Mouse (Mus musculus): ENCODE measurements around the gene Ros1.

Gene Ros1

DNA sequence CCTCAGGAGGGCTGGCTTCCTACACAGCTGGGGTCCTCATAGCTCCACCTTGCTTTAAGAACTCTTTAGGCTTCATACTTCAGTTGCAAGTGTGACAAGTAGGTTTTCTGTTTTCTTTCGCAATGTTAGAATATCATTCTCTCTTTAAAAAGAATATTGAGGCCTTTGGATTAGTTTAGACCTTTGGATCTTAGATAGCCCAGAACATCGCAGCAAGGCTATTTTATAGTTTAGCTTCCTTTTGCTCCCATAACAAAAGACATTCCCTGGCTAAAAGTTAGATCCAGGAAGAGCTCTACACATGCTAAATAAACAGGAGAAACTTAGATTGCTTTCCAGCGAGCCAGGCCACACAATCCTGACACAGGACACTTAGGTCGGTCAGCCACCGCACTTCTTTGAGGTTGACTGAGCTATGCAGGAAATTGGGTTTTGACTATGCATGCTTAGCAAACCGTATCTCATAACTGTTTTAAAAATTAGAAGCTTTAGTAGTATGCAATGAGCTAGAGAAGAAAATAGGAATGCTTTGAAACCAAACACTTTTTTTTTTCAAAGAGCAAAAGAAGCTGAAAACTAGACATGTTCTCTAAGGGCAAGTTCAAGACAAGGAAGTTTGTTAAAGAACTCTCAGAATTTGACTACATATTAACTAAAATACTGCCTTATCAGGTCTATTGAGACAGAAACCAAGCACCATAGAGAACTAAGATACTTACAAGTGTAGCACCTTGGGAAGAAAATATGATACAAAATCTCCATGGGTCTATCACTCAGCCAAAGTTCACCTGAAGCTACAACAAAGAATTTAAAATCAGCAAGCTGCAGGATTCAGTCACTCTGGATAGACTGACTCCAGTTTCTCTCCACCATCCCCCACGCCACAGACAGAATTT lies at the start of gene Ros1:
Gene Ros1 (minus strand): TSS at position 288 of the 896 bp plus-strand sequence.
- WGBS: 81% methylated on average over 7 of the region's 7 CpGs

GRCm38 (mm10) chr10:52242680-52243323 lies 47.8 kb upstream of the Ros1 start:
- 63% methylated on average over 7 of the region's 7 CpGs for WGBS

DNA sequence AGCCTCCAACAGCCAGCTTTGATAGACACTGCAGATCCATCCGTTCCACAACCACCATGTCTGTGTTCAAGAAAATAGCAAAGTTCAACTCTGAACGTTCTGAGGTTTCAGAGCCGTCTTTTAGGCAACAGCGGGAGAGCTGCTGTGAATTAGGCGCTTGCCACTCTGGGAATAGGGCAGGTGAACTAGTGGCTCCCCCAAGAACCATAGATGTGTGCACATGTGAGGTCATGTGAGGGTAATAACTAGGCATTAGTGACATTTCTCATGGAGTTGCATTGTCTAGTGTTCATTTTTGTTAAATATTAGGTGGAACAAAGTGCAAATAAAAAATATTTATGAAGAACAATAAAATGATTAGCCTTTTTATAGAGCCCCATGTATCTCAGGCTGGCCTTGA lies 47.0 kb upstream of the Ros1 start:
- WGBS: 92% methylated on average over 5 of the region's 5 CpGs

DNA sequence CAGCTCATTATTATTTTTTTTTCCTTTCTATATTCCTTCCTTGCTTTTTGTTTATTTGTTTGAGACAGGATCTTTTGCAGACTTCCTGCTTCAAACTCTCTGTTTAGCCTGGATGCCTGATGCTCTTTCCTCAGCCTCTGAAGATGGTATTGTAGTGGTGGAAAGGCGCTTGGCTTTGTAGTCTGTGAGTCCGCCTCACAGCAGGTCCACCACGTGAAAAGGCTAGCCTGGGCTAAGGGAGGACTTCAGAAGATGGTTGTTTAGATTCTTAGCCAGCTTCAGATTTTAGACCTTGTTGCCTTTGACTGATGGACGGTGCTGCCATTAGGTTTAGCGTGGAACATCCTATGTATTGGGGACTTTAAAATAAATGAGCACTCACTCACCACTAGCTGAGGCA lies 40.4 kb upstream of the Ros1 start:
- 83% methylated on average over 5 of the region's 5 CpGs for WGBS

GRCm38 (mm10) chr10:52234654-52234981 lies 39.6 kb upstream of the Ros1 start:
- WGBS: 10% methylated on average over 7 of the region's 7 CpGs

DNA sequence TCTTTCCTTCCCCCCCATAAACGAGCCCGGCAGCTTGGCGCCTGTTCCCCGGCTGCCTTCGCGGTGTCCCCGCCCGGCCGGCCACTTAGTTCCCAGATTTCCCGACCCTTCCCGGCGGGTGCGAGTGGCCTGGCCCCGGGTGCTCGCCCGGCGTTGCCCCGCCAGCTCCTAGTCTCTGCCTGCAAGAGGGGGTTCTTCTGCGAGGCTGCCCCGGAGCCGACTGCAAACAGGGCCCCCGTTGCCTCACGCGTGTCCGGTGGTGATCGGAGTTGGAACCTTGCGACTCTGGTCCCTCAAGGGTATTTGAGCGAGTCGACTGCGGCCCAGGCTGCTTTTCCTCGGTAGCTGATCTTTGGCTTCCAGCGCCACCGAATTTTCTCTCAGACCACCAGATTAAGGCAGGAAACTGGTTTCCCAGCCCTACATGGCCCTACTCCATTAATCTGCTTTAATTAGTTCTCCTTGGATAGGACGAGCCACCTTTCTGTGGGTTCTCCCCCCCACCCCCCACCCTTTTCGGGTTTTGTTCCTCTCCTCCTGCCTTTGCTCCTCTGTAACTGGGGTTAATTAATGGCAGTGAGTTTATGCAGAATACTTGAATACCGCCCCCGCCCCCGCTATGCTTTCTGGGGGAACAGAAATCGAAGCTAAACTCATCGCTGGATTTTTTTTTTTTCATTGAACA lies 39.1 kb upstream of the Ros1 start:
- 1% methylated on average over 40 of the region's 40 CpGs for WGBS

DNA sequence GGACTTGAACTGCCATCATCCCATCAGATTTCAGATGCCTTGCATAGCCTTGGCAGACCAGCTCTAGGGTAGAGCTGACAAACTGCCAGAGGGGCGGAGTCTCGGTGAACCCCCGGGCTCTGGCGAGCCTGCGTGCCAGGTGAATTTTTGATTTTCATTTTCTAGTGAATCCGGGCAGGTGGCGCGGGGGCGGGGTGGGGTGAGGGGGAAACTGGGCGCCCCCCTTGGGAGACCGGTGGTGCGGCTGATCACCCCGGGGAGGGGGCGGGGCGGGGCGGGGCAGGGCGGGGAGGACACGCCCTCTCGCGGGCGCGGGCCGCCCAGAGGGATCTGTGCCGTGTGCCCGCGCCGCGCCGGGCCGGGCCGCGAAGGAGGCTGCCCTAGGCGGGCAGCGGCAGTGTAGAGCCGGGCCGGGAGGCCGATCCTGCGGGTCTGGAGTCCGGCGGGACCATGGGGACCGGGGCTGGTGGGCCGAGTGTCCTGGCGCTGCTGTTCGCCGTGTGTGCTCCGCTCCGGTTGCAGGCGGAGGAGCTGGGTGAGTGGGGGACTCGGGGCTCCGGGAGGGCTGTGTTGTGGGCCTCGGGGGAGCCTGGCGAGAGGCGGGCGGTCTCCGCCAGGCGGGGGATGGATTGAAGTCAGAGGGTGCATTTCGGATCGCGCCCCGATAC lies 38.4 kb upstream of the Ros1 start, which contains the start of gene Dcbld1:
Gene Dcbld1 (plus strand): TSS at position 319 of the 668 bp plus-strand sequence.
- WGBS: under 1% methylated on average over 49 of the region's 60 CpGs

GRCm38 (mm10) chr10:52232196-52233176 lies 37.4 kb upstream of the Ros1 start:
- 11% methylated on average over 21 of the region's 21 CpGs for WGBS

DNA sequence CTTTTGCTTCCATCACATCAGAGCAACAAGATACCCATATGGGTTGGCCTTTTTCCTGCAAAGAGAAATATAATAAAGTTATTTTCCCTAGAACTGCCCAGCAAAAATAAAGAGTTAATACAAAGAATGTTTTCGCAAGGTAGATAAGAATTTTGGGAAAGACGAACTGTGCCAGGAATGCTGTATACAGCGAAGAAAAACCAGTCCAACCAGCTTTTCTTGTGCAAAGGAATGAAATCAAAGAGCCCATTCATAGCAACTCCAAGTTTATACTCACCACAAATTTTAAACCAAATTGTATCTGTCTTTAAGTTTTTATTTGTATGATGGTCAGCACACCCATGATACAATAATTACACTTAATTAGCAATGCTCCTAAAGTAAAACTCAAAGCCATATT lies 24.6 kb upstream of the Ros1 start:
- 75% methylated on average over 3 of the region's 3 CpGs for WGBS

DNA sequence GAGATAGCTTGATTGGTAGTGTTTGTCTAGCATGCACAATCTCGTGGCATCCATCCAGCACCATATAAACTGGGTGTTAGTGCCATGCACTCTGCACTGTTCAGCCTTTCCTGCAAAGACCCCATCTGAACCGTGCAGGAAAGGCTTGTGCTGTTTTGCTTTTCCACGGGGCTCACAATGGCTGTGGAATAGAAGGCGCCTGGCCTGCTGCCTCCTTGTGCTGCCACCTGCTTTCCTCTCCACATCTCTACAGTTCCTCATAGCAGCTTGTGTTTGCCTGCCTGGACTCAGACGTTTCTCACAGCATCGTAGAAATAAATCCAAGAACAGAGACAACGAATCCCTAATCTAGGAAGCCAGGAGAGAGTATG lies 22.5 kb upstream of the Ros1 start:
- 21% methylated on average over 7 of the region's 7 CpGs for WGBS

DNA sequence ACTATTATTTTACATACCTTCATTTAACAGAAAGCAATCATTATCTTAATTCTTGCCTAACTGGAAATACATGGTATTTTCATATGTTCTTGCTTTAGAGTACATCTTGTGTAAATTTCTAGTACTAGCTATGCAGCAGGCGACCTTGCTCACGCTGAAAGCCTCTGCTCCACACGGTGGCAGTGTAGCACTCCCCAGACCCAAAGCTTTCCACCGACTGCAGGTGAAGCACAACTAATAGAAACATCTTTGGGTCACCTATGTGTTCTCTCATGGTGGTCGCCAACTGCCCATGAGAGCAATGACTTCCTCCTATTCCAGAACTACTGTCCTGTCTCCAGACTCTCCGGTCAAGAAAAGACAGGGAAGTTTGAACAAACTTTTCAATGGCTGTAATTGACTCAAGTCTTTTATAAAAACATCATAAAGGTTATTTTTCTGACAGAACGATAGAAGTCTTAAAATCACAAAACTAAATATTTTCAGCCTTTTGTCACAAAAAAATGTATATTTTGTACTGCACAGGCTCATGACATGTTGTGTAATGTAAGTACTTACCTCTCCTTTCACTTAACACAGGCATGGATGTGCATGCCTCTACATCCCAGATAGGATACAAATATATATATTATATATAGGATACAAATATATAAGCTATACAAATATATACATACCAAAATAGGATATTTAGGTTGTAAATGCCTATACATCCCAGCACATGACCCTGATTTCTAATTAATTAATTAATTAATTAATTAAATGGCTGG lies 21.9 kb upstream of the Ros1 start:
- WGBS: 23% methylated on average over 7 of the region's 7 CpGs

GRCm38 (mm10) chr10:52215267-52215818 lies 20.3 kb upstream of the Ros1 start:
- 73% methylated on average over 2 of the region's 2 CpGs for WGBS

GRCm38 (mm10) chr10:52204006-52204405 lies 9.0 kb upstream of the Ros1 start:
- 84% methylated on average over 2 of the region's 2 CpGs for WGBS

GRCm38 (mm10) chr10:52185900-52186299 lies 9.1 kb downstream of the Ros1 start:
- WGBS: 60% methylated on average over 4 of the region's 4 CpGs

GRCm38 (mm10) chr10:52182878-52183277 lies 12.2 kb downstream of the Ros1 start:
- WGBS: 81% methylated on average over 3 of the region's 3 CpGs

- WGBS: 91% methylated on average over 4 of the region's 4 CpGs
These were observed 20.7 kb downstream of the Ros1 start for GRCm38 (mm10) chr10:52174376-52174775.

DNA sequence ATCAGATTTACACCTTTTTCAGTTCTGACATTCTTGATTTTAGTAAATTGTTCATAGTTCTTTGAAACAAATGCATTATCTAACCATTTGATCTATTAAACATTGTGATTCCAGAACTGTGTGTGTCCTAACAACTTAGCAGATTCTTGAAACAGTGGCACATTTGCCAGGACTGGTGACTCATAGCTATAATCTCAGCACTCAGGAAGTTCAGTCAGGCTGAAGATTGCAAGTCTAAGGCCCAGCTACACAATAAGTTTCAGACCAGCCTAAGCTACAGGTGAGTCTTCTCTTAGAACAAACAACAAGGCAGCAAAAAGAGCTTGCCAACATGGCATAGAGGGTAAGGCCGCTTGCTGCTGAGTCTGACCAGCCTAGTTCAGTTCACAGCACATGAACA lies 24.6 kb downstream of the Ros1 start:
- WGBS: 84% methylated on average over 1 of the region's 1 CpGs

GRCm38 (mm10) chr10:52169841-52170240 lies 25.2 kb downstream of the Ros1 start:
- 82% methylated on average over 5 of the region's 5 CpGs for WGBS

DNA sequence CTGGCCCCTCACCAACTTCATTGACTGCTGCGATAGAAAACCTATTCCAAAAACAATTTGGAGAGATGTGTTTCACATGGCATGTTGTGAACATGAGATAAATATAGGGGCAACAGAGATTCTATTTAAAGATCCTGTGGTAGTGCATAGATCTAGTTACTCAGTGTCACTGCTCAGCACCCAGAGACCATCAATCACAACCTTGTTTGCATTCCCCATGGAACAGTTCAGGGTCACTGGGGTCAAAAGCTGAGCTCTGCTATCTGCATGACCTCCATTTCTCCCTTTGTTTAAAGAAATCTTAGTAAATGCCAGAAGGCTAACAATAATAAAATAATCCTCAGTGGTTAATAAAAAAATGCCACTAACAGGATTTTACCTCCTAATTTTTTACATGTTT lies 29.7 kb downstream of the Ros1 start:
- 60% methylated on average over 1 of the region's 1 CpGs for WGBS

DNA sequence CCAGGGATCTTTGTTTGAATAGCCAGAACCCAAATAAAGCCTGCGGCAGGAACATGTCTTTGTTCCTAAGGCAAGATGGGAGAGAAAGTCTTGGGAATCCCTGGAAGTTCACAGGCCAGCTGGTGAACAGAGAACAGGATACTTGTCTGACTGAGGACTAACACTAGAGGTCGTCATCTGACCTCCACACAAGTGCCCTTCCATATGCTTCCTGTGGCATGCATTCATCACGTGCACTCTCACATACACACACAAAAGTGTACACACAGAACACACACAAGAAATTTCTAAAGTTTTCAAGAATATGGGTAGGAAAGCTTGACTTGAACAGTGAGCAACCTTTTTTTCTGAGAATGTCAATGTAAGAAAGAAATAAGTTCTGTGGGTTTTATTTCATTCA lies 34.4 kb downstream of the Ros1 start:
- WGBS: 68% methylated on average over 3 of the region's 3 CpGs
